Mouse (Mus musculus): Measurements from ENCODE around the gene Olfr624. TPM values are rescaled to one million over a fixed set of nuclear protein-coding genes. Genes with fewer than 3 reads are reported as not detected.
A peak's percentile ranks its signal among the peaks of the same experiment; 100 is the strongest.
"Not testable (repeated sequence)": the region's sequence is repeated elsewhere in the genome, so short reads cannot be mapped to it uniquely, and the experiment has no call there.

Olfr624 gene
- total RNA-seq (2021), result not detected
- 0.03 TPM in 1 of 2 replicates, not detected in the other for polyA plus RNA-seq (2012; rRNA removed)
- long read RNA-seq, result 0 reads

DNA sequence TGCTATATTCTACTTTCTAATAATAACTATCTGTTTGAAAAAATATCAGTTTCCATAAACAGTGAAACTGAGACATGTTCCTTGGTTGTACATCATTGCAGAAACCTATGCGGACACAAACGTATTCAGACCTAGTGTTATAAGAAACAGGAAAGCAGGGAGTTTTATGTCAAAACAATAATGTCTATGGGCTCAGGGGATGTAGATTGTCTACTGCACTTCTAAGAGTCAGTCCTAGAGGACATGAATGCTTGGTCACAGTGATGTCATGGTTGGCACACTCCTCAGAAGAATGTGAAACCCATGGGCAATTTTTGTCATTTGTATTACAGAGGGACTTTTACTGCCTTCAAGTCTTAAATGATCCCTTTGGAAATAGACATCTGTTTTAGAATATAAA lies at the start of gene Olfr624:
Olfr624 (minus strand) TSS at position 101 of the 400 bp plus-strand sequence.
- Histone ChIP-seq H3K36me3 (ENCODE audit: control insufficient read depth, insufficient read depth, low read length) (no peaks in the 10 kb centered on the region), H3K27me3 (ENCODE audit: control insufficient read depth, insufficient read depth, low read length) (no peaks in the 10 kb centered on the region), H3K27ac (no peak within 1 kb of the TSS), H3K4me3 (no peak within 1 kb of the TSS), H3K79me2 (replicated peaks; ENCODE audit: control insufficient read depth, insufficient read depth, low read length) (no peaks in the 10 kb centered on the region), H3K9ac (ENCODE audit: low read depth, low read length) (no peak within 1 kb of the TSS), H3K4me1 (ENCODE audit: control insufficient read depth, insufficient read depth, low read length) (no peaks in the 10 kb centered on the region)
- TF ChIP-seq EP300 (IDR thresholded peaks at IDR 0.05; ENCODE audit: insufficient read depth, low read depth, low read length) (no peak), POLR2A (IDR thresholded peaks at IDR 0.05; ENCODE audit: insufficient read depth, low read depth, low read length) (no peak), CTCF (IDR thresholded peaks at IDR 0.05) (no peak)
- DNase-seq, result no peak
- intact Hi-C loops (cut with DNase I), result no loop called here
- WGBS, result 74% methylated on average over 2 of the region's 2 CpGs

DNA sequence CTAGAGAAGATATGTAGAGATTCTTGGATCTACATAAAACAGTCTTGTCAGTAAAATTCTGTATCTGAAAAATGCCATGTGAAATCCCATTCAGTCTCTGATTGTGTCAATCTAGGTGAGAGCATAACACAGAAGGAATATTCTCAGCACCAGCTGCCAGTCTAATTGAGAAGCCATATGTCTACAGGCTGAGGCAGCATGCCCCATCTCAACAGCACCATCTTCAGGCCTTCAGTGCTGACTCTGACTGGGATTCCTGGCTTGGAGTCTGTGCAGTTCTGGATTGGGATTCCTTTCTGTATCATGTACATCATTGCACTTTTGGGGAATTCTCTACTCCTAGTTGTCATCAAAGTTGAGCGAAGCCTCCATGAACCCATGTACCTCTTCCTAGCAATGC lies 45.4 kb upstream of the Olfr624 start:
- DNase-seq; H3K27me3 ChIP-seq (ENCODE audit: control insufficient read depth, insufficient read depth, low read length); H3K4me3 ChIP-seq; H3K9ac ChIP-seq (ENCODE audit: low read depth, low read length); H3K79me2 ChIP-seq (replicated peaks; ENCODE audit: control insufficient read depth, insufficient read depth, low read length); H3K4me1 ChIP-seq (ENCODE audit: control insufficient read depth, insufficient read depth, low read length); H3K36me3 ChIP-seq (ENCODE audit: control insufficient read depth, insufficient read depth, low read length); intact Hi-C loops (cut with DNase I); H3K27ac ChIP-seq: not testable (repeated sequence)
- WGBS, result 89% methylated on average over 1 of the region's 1 CpGs

DNA sequence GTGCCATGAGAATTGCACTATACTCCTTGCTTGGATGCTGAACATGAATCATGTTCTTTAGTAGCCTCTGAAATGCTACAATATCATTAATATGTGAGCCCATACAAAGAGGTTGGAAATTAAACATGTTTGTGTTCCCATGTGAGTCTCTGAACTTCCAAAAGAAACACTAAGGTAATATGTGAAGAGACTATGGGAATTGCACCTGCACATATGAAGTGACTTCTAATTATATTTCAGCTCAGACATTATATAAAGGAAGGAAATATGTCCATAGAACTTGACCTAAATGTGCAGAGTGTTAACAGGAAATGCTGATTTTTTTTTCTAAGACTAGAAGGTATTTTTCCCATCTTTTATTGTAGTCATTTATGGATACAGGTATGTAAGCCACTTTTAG lies 43.4 kb upstream of the Olfr624 start, which contains the start of gene Olfr243:
Olfr243 (plus strand) TSS at position 301 of the 400 bp plus-strand sequence.
- Histone ChIP-seq H3K4me3 (no peak within 1 kb of the TSS), H3K79me2 (replicated peaks; ENCODE audit: control insufficient read depth, insufficient read depth, low read length) (no peaks in the 10 kb centered on the region), H3K36me3 (ENCODE audit: control insufficient read depth, insufficient read depth, low read length) (no peaks in the 10 kb centered on the region), H3K9ac (ENCODE audit: low read depth, low read length) (no peak within 1 kb of the TSS), H3K27me3 (ENCODE audit: control insufficient read depth, insufficient read depth, low read length) (no peaks in the 10 kb centered on the region), H3K27ac (no peak within 1 kb of the TSS), H3K4me1 (ENCODE audit: control insufficient read depth, insufficient read depth, low read length) (no peaks in the 10 kb centered on the region)
- no peak for DNase-seq
- intact Hi-C loops (cut with DNase I), result no loop called here
- no peak for TF ChIP-seq EP300 (IDR thresholded peaks at IDR 0.05; ENCODE audit: insufficient read depth, low read depth, low read length)
- no peak for TF ChIP-seq POLR2A (IDR thresholded peaks at IDR 0.05; ENCODE audit: insufficient read depth, low read depth, low read length)
- no peak for TF ChIP-seq CTCF (IDR thresholded peaks at IDR 0.05)

DNA sequence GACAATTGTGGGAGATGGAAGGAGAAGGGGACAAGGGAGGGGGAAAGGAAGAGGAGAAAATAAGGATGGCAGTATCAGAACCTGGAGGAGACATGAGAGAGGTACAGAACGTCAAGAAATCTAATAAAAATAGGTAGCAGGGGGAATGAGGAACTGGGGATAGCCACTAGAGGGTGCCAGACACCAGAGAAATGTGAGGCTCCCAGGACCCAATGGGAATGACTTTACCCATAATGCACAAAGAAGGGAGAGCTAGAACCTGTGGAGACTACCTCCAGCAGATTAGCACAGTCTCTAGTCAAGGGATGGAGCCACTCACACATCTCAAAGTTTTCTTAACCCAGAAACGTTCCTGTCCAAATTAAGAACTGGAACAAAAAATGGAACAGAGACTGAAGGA lies 41.0 kb upstream of the Olfr624 start:
- Histone ChIP-seq H3K36me3 (ENCODE audit: control insufficient read depth, insufficient read depth, low read length) (no peaks in the 10 kb centered on the region), H3K27ac (no peak overlapping the region), H3K4me3 (no peak overlapping the region), H3K9ac (ENCODE audit: low read depth, low read length) (no peak overlapping the region), H3K27me3 (ENCODE audit: control insufficient read depth, insufficient read depth, low read length) (no peaks in the 10 kb centered on the region), H3K79me2 (replicated peaks; ENCODE audit: control insufficient read depth, insufficient read depth, low read length) (no peaks in the 10 kb centered on the region), H3K4me1 (ENCODE audit: control insufficient read depth, insufficient read depth, low read length) (no peaks in the 10 kb centered on the region)
- TF ChIP-seq EP300 (IDR thresholded peaks at IDR 0.05; ENCODE audit: insufficient read depth, low read depth, low read length), result no peak
- peak; percentile 25 for TF ChIP-seq CTCF (IDR thresholded peaks at IDR 0.05)
- intact Hi-C loops (cut with DNase I), result no loop called here
- 37% methylated on average over 2 of the region's 2 CpGs for WGBS
- no peak for DNase-seq

DNA sequence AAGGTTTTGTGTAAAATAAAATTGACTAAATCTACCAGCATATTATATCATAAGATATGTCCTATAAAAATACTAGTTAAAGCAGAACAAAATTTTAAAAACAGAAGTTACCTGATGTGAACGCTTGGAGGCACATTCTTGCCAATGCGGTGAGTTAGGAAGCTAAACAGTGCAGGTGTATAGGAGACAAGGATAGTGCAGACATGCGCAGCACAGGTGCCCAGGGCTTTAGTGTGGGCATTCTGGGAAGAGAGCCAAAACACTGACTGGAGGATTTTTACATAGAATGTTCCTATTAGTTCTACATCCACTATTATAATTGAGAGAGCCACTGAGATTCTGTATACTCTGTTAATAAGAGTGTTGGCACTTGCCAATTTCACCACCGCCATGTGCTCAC lies 28.5 kb upstream of the Olfr624 start:
- no peaks in the 10 kb centered on the region for H3K27me3 ChIP-seq (ENCODE audit: control insufficient read depth, insufficient read depth, low read length)
- no peak overlapping the region for H3K27ac ChIP-seq
- H3K9ac ChIP-seq (ENCODE audit: low read depth, low read length), result no peak overlapping the region
- H3K36me3 ChIP-seq (ENCODE audit: control insufficient read depth, insufficient read depth, low read length), result no peaks in the 10 kb centered on the region
- intact Hi-C loops (cut with DNase I), result no loop called here
- no peak for TF ChIP-seq CTCF (IDR thresholded peaks at IDR 0.05)
- TF ChIP-seq EP300 (IDR thresholded peaks at IDR 0.05; ENCODE audit: insufficient read depth, low read depth, low read length), result no peak
- no peak for TF ChIP-seq POLR2A (IDR thresholded peaks at IDR 0.05; ENCODE audit: insufficient read depth, low read depth, low read length)
- H3K4me3 ChIP-seq, result no peak overlapping the region
- WGBS, result 89% methylated on average over 4 of the region's 4 CpGs
- H3K79me2 ChIP-seq (replicated peaks; ENCODE audit: control insufficient read depth, insufficient read depth, low read length), result no peaks in the 10 kb centered on the region
- DNase-seq, result no peak
- H3K4me1 ChIP-seq (ENCODE audit: control insufficient read depth, insufficient read depth, low read length), result no peaks in the 10 kb centered on the region

DNA sequence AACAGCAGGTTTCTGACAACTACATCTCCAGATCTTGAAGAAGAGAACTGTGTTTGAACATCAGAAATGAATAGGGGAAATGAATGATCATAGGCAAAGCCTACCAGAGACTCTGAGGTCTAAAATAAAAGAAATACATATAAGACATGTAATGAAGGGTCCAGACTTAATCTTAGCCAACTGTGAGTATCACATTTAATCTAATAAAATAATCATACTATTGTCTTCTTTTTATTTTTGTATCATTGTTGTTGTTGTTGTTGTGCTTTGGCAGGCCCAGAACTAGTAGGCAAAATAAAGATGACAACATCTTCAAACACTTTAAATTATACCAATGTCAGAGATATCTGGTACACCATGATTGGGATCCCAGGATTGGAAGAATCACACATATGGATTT lies 11.4 kb upstream of the Olfr624 start, which contains the start of gene Olfr625-ps1:
Olfr625-ps1 (plus strand) TSS at position 301 of the 400 bp plus-strand sequence.
- no peak within 1 kb of the TSS for H3K9ac ChIP-seq (ENCODE audit: low read depth, low read length)
- H3K36me3 ChIP-seq (ENCODE audit: control insufficient read depth, insufficient read depth, low read length), result no peaks in the 10 kb centered on the region
- no peaks in the 10 kb centered on the region for H3K27me3 ChIP-seq (ENCODE audit: control insufficient read depth, insufficient read depth, low read length)
- no peaks in the 10 kb centered on the region for H3K79me2 ChIP-seq (replicated peaks; ENCODE audit: control insufficient read depth, insufficient read depth, low read length)
- DNase-seq, result no peak
- TF ChIP-seq EP300 (IDR thresholded peaks at IDR 0.05; ENCODE audit: insufficient read depth, low read depth, low read length), result no peak
- TF ChIP-seq POLR2A (IDR thresholded peaks at IDR 0.05; ENCODE audit: insufficient read depth, low read depth, low read length), result no peak
- H3K4me1 ChIP-seq (ENCODE audit: control insufficient read depth, insufficient read depth, low read length), result no peaks in the 10 kb centered on the region
- H3K4me3 ChIP-seq, result no peak within 1 kb of the TSS
- intact Hi-C loops (cut with DNase I), result no loop called here
- no peak within 1 kb of the TSS for H3K27ac ChIP-seq
